Mouse (Mus musculus): Measurements from ENCODE around the gene Msi2.

Msi2 gene

DNA sequence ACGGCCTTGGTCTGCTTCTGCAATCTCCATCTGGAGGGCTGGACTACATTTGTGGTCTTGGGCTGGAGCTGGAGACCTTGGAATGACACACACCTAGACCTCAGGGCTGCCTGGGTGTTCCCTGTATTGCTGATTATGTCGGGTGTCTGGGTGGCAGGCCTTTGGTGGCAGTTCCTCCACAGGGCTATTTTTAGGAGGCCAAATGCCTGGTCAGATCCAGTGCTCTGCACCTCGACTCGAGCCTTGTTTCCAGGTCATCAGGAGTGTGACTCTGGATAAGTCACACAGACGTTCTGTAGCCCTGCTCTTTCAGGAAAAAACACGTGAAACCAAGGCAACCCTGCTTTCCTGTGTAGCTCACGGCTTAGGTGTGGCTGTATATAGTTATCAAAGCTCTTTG, 358.6 kb downstream of the Msi2 start:
- no peak for DNase-seq (ENCODE audit: low spot score)

- DNase-seq (ENCODE audit: low spot score) = no peak
Measured at GRCm38 (mm10) chr11:88357325-88357724, 361.0 kb downstream of the Msi2 start.

DNA sequence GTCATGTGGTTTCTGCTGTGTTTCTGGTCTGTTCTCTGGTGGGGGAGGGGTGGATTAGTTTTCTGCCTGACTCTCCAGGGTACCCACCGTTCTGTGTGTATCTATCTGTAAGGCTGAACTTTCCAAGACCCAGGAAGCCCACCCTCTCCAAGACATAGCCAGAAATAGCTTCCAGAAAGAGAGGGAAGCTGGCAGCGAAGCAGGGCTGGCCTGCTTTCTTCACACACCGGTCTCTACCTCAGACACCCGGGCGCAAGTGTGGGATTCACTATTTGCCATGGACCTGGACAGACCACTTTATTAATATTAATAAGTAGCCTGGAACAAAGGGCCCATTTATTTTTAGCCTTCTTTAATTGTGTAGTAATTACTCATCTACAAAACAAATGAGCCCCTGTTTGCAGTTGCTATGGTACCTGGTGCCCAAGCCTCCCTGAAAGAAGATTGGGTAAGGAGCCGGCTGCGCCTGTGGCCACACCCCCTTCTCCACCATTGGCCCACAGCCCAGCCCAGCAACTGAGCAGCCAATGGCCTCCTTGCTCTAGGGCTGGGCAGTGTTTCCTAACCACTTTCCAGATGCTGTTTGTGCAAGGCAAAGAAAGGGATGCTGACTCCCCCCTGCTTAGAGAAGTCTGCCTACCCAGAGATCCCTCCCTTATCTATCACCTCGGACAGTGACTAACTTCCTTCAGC, 361.6 kb downstream of the Msi2 start:
- peak; percentile 75 for DNase-seq (ENCODE audit: low spot score)

- DNase-seq (ENCODE audit: low spot score) = no peak
Measured at GRCm38 (mm10) chr11:88356016-88356415, 362.3 kb downstream of the Msi2 start.

DNA sequence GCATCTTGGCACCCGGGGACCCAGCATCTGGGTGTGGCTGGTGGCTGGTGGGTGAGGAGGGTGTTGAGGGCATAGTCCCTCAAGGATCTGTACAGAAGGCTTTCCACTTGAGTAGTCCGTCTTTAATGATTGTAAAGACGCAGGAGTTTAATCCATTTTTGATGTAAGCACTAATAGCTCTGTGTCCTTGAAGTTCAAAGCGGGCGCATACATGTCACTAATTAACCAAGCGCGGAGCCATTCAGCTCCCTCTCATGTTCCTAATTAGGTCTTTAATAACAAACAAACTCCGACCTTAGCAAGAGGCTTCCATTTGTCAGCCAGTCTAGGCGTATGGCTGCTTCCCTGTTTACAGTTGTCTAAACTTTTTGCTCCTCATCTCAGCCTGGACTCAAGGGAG, 363.5 kb downstream of the Msi2 start:
- DNase-seq (ENCODE audit: low spot score) = no peak

DNA sequence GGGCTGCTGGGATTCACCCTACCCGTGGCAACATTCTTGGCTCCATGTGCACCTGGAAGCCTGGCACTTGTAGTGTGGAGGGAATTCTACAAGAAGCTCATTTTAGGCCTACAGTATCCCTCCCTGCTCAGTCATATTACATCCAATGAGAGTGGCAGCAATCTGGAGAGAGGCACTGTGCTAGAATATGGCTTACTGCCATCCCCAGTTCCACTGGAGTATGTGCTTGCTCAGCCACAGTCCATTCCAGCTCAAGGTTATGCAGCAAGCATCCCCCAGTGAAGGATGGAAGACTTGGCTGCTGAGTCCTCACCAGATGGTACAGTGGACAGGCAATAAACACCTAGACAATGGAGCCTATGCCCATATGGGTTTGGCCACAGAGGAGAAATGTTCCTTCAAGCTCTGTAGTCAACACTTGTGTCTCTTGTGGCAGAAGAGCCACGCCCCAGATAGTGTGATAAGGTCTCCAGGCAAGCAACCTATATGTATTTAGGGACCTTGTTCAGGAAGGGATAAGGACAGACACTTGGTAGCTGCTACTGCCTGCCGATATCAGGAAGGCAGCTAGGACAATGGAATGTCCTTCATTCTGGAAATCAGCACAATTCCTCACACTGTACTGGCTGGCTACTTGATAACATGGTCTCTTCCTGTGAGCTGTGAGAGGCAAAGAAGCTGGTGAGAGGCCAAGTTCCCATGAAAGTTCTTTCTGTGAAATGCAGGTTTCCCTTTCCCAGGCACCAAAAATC, 366.4 kb downstream of the Msi2 start:
- no peak for DNase-seq (ENCODE audit: low spot score)

- DNase-seq (ENCODE audit: low spot score) = peak; percentile 8
Measured at GRCm38 (mm10) chr11:88348690-88349089, 369.6 kb downstream of the Msi2 start.

DNA sequence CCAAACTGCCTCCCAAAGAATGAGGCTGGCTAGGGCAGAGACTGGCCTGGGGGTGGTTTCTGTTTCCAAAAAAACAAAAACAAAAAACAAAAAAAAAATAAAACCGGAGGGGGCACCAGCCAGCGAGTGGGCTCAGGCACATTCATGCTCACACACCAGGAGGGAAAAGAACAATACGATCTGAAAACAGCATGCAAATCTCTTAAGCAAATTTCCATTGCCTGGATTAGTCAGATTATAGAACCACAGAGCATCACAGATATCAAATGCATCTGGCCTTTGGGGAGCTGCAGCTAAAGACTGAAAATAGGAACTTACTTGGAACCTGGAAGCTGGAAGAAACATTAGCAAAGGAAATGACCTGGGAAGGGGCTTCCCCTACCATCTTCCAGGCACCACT, 370.3 kb downstream of the Msi2 start:
- DNase-seq (ENCODE audit: low spot score) = no peak

- no peak for DNase-seq (ENCODE audit: low spot score)
Measured at GRCm38 (mm10) chr11:88346066-88346465, 372.2 kb downstream of the Msi2 start.

- no peak for DNase-seq (ENCODE audit: low spot score)
Measured at GRCm38 (mm10) chr11:88337926-88338325, 380.4 kb downstream of the Msi2 start.

- DNase-seq (ENCODE audit: low spot score) = no peak
Measured at GRCm38 (mm10) chr11:88334893-88335292, 383.4 kb downstream of the Msi2 start.

DNA sequence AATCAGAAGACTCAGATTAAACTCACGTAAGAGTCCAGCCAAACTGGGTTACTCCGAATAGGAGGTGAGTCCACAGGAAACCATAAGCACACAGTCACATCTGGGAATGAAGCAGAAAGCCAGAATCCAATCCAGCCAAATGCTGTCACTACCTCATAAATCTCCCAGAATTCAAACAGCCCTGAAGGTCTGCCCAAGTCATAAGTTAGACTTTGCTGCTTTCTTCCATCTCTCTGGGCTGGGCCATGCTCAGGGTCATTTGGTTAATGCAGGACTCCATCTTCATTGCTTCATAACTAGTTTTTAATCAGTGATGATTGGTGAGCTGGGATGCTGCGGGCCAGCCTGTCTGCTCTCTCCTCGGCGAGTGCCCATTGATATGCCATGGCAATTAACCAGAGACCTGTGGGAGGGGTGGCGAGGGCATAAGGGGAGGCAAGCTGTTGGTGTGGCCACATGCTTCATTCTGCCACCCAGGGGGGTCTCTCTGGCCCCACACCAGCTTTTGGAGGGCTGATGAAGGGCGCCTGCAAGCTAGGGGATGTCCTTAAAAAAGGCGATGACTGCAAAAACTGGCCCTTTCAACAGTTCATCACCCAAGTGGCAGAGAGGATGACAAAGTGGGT, 385.9 kb downstream of the Msi2 start:
- no peak for DNase-seq (ENCODE audit: low spot score)

DNA sequence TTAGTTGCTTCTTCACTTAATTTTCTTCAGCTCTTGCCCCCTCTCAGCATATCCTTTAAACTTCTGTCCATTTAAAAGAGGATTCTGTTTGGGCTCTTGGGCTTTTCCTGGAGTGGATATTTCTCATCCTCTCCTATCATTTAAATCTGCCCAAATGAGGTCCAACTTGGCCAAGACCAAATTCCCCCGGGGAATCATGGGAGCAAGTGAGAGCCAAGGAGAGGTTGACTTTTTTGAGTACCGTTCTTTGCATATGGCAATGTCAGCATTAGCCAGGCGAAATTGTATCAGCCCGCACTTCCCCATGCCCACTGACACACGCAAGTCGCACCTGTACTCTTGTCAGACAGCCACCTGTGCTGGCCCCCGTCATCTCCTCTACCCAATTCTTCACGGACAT, 386.6 kb downstream of the Msi2 start:
- no peak for DNase-seq (ENCODE audit: low spot score)

DNA sequence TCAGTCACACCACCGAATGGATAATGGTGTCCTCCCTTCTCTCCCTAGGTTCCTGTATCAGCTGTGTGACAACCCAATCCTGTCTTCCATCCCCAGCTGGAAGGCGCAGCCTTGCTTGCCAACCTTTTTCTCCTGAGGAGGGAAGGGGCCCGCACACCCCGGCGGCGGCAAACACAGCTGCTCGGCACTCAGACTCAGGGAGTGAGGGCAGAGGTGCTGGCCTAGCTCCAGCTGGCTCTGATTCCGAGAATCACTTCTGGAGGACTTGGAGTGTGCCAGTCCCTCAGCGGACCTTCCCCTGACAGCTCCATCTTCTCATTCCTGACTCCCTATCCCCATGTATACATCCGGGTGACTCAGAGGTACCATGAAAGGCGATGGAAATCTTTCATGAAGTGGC, 387.5 kb downstream of the Msi2 start:
- DNase-seq (ENCODE audit: low spot score) = no peak

DNA sequence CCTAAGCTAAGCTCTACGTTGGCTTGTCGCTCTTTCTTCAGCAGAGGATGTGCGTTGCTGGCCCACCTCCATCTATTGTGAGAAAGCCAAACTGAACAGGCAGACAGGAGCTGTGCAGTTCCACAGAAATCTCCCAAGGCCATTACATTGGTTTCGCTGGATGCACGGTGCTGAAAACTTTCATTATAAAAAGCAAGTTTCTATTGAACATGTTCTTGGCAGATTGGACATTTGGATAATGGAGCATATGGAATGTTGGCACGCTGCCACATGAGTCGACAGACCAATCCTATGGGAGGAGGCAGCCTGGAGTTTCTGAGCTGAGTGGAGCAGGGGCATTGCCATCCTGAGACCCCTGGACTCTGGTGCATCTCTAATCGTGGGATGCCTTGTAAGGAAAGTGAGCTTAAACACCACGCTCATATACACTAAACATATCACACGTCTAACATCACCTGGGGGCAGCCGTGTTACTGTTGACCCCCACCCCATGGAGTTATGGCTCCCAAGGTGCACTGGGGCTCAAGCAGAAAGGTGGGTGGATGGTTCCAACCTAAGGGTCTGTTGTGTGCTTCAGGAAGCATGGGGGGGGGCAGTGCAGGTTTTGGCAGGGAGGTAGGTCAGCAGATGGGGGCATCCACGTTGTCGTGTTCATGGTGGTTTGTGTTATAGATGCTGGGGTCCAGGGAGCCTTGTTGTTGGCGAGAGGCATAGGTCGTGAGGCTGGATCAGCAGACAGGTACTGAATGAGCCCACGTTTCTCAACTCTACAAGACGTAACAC, 389.3 kb downstream of the Msi2 start:
- no peak for DNase-seq (ENCODE audit: low spot score)

DNA sequence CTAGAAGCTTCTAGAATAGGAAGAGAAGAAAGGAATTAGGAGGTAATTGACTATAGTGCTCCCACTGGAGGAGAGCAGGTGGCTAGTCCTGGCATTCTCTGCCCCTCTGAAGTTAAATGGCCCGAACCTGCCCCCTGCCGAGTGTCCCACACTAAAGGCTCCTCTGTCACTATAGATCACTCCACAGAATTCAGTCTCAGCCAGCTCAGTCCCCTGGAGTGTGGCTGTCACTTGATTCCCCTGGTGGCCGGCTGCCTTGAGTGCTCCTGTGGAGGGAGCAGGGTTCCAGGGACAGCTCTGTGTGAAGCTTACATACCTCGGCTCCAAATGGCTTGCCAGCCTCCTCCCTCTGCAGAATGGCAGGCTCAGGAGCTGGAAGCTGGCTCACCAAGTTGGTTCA, 391.3 kb downstream of the Msi2 start:
- DNase-seq (ENCODE audit: low spot score) = no peak

DNA sequence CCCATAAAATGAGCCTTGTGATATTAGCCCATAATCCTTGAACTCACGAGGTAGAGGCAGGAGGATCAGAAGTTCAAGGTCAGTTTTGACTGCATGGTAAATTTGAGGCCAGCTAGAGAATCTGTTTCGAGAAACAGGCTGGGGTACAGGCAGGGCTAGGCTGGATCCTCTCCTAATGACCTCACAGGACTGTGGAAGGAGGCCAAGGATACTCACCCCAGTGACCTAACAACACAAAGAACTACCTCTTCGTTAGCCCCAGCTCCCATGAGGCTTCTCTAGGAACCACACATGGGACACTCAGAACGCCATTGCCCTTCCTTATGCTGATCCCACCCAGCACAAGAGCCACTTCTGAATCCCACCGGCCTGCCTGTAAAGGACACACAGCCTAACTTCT, 399.5 kb downstream of the Msi2 start:
- DNase-seq (ENCODE audit: low spot score) = no peak

GRCm38 (mm10) chr11:88315393-88315792, 402.9 kb downstream of the Msi2 start:
- DNase-seq (ENCODE audit: low spot score) = no peak

- no peak for DNase-seq (ENCODE audit: low spot score)
Measured at GRCm38 (mm10) chr11:88314471-88314870, 403.8 kb downstream of the Msi2 start.

- no peak for DNase-seq (ENCODE audit: low spot score)
Measured at GRCm38 (mm10) chr11:88313512-88313911, 404.8 kb downstream of the Msi2 start.

DNA sequence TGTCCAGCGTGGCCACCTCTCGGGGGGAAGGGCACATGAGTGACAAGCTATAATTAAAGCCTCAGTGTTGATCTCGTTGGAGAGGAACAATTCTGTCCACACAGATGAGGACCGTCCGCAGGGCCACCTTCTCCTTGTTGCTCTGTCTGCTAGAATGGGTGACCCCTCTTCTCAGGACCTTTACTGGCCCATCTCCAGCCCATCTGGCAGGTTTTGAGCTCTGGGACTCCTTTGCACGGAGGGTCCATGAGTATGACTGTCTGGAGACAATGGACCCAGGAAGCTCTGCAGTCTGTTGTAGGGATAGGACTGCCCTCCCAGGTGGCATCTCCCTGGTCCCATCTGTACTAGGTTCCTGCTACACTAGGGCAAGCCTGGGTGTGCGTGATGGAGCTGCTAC, 406.7 kb downstream of the Msi2 start:
- DNase-seq (ENCODE audit: low spot score) = no peak

DNA sequence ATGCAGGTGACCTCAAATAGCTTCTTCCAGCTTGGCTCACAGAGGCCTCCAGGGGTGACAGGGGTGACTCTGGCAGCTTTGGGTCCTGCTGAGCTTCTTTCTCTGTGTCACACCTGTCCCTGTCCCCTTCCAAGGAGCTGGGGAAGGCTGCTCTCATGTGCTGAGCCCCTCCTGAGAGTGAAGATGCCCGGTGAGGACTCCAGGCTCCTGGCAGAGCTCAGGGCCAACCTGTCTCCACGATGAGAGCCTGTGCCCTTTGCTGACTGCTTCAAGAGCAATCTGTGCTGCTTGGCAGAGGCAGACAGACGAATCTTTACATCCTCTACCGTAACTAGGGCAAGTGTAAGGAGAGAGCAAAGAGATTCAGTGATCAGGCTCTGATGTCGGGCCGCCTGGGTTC, 407.5 kb downstream of the Msi2 start:
- DNase-seq (ENCODE audit: low spot score) = no peak

All from left cerebral cortex, adult 11 months (tissue).